Mouse (Mus musculus) MEL (cell line): ENCODE data around the gene Trnt1. TPM values are rescaled to one million over a fixed set of nuclear protein-coding genes. Genes with fewer than 3 reads are reported as not detected.

ENCODE experiments used
- DNase-seq: peaks from one replicate; pipeline ENCODE4 v3.0.0; 2011; ENCODE audit warnings: low read depth, low spot score
- H3K27ac ChIP-seq: 2 replicates; pipeline ENCODE4 v1.5.1; 2012; ENCODE audit warnings: low read depth, mild to moderate bottlenecking, control low read depth, low read length, moderate library complexity; ENCODE audit not compliant: control insufficient read depth
- H3K27me3 ChIP-seq, 2 experiments: fragments of 150-350 bp in 1 of 2; sonication (generic) in 1 of 2; 2 replicates each; pipeline ENCODE4 v1.6.1; 2012; ENCODE audit warnings: low read length in 2 of 2, mild to moderate bottlenecking in 2 of 2, improper control_type of control experiment in 1 of 2, moderate library complexity in 1 of 2; ENCODE audit not compliant: insufficient read depth in 2 of 2, control insufficient read depth in 1 of 2
- H3K36me3 ChIP-seq, 2 experiments: 2 replicates each; pipeline ENCODE4 v1.6.1; 2012 to 2014; ENCODE audit warnings: low read length in 2 of 2, improper control_type of control experiment in 1 of 2, inconsistent platforms in 1 of 2, mild to moderate bottlenecking in 1 of 2; ENCODE audit not compliant: insufficient read depth in 2 of 2, control insufficient read depth in 1 of 2
- H3K4me1 ChIP-seq, 2 experiments: fragments of 150-350 bp in 1 of 2; sonication (generic) in 1 of 2; 2 replicates each; pipeline ENCODE4 v1.6.1; 2012; ENCODE audit warnings: low read length in 2 of 2, improper control_type of control experiment in 1 of 2, mild to moderate bottlenecking in 1 of 2; ENCODE audit not compliant: insufficient read depth in 2 of 2, control insufficient read depth in 1 of 2
- H3K4me3 ChIP-seq, 2 experiments: fragments of 150-350 bp in 1 of 2; sonication (generic) in 1 of 2; 2 replicates each; pipeline ENCODE4 v1.5.1; 2012; ENCODE audit warnings: low read depth in 2 of 2, low read length in 2 of 2, mild to moderate bottlenecking in 2 of 2, moderate library complexity in 2 of 2, control low read depth in 1 of 2, improper control_type of control experiment in 1 of 2; ENCODE audit not compliant: control insufficient read depth in 1 of 2, insufficient read depth in 1 of 2
- H3K79me2 ChIP-seq: 2 replicates; pipeline ENCODE4 v1.6.1; 2012; ENCODE audit warnings: mild to moderate bottlenecking, low read length, moderate library complexity; ENCODE audit not compliant: control insufficient read depth, poor library complexity, insufficient read depth
- H3K9ac ChIP-seq: 2 replicates; pipeline ENCODE4 v1.6.1; 2012; ENCODE audit warnings: low read depth, mild to moderate bottlenecking, control low read depth, low read length, moderate library complexity; ENCODE audit not compliant: control insufficient read depth, poor library complexity, severe bottlenecking
- H3K9me3 ChIP-seq: fragments of 150-350 bp; sonication (generic); replicated peaks from 2 replicates; pipeline ENCODE4 v1.6.1; 2012; ENCODE audit warnings: mild to moderate bottlenecking, low read length, improper control_type of control experiment, moderate library complexity; ENCODE audit not compliant: insufficient read depth
- BHLHE40 ChIP-seq: IDR thresholded peaks from 2 replicates; pipeline ENCODE4 v1.6.1; 2012; ENCODE audit warnings: low read depth, mild to moderate bottlenecking, inconsistent platforms, low read length, improper control_type of control experiment, borderline replicate concordance
- CHD1 ChIP-seq: IDR thresholded peaks from 2 replicates; pipeline ENCODE4 v1.6.1; 2012; ENCODE audit warnings: low read depth, mild to moderate bottlenecking, inconsistent platforms, low read length, improper control_type of control experiment
- CTCF ChIP-seq, 3 experiments: IDR thresholded peaks in 2 of 3; conservative IDR thresholded peaks in 1 of 3; 2 replicates each; pipeline ENCODE4 v1.5.1; 2011 to 2012; ENCODE audit warnings: low read length in 3 of 3, low read depth in 2 of 3, mild to moderate bottlenecking in 2 of 3, improper control_type of control experiment in 1 of 3, inconsistent platforms in 1 of 3, mixed read lengths in 1 of 3, moderate library complexity in 1 of 3; ENCODE audit not compliant: control insufficient read depth in 1 of 3, insufficient read depth in 1 of 3, poor library complexity in 1 of 3, severe bottlenecking in 1 of 3
- E2F4 ChIP-seq: IDR thresholded peaks from 2 replicates; pipeline ENCODE4 v1.6.1; 2011; ENCODE audit warnings: low read depth, low read length, improper control_type of control experiment, borderline replicate concordance
- EP300 ChIP-seq, 2 experiments: IDR thresholded peaks; 2 replicates each; pipeline ENCODE4 v1.6.1; 2011; ENCODE audit warnings: improper control_type of control experiment in 2 of 2, low read length in 2 of 2, low read depth in 1 of 2, mild to moderate bottlenecking in 1 of 2
- ETS1 ChIP-seq: IDR thresholded peaks from 2 replicates; pipeline ENCODE4 v1.6.1; 2012; ENCODE audit warnings: low read depth, mild to moderate bottlenecking, inconsistent platforms, low read length, improper control_type of control experiment, moderate library complexity
- GABPA ChIP-seq: IDR thresholded peaks from 2 replicates; pipeline ENCODE4 v1.6.1; 2012; ENCODE audit warnings: low read depth, mild to moderate bottlenecking, inconsistent platforms, low read length, improper control_type of control experiment, moderate library complexity
- GATA1 ChIP-seq: IDR thresholded peaks from 2 replicates; pipeline ENCODE4 v1.6.1; 2011; ENCODE audit warnings: low read depth, low read length, improper control_type of control experiment
- KAT2A ChIP-seq: conservative IDR thresholded peaks from 2 replicates; pipeline ENCODE4 v1.6.1; 2012; ENCODE audit warnings: low read depth, low read length, improper control_type of control experiment, inconsistent platforms
- MAZ ChIP-seq: IDR thresholded peaks from 2 replicates; pipeline ENCODE4 v1.6.1; 2012; ENCODE audit warnings: low read depth, mild to moderate bottlenecking, inconsistent platforms, low read length, improper control_type of control experiment
- MEF2A ChIP-seq: IDR thresholded peaks from 2 replicates; pipeline ENCODE4 v1.6.1; 2014; ENCODE audit warnings: low read depth, mild to moderate bottlenecking, inconsistent platforms, low read length, improper control_type of control experiment; ENCODE audit not compliant: poor library complexity, insufficient replicate concordance, severe bottlenecking; ENCODE audit errors: extremely low read depth
- MXI1 ChIP-seq: IDR thresholded peaks from 2 replicates; pipeline ENCODE4 v1.6.1; 2011; ENCODE audit warnings: mild to moderate bottlenecking, low read depth, low read length, improper control_type of control experiment
- MYB ChIP-seq: IDR thresholded peaks from 2 replicates; pipeline ENCODE4 v1.6.1; 2011; ENCODE audit warnings: mild to moderate bottlenecking, low read depth, low read length, improper control_type of control experiment
- MYC ChIP-seq: IDR thresholded peaks from 2 replicates; pipeline ENCODE4 v1.6.1; 2011; ENCODE audit warnings: low read depth, mild to moderate bottlenecking, low read length, improper control_type of control experiment, moderate library complexity
- NELFE ChIP-seq: IDR thresholded peaks from 2 replicates; pipeline ENCODE4 v1.6.1; 2011; ENCODE audit warnings: low read depth, low read length, improper control_type of control experiment
- NRF1 ChIP-seq: IDR thresholded peaks from 2 replicates; pipeline ENCODE4 v1.6.1; 2014; ENCODE audit warnings: low read depth, mild to moderate bottlenecking, inconsistent platforms, low read length, improper control_type of control experiment, moderate library complexity; ENCODE audit not compliant: poor library complexity, insufficient read depth, severe bottlenecking
- POLR2AphosphoS2 ChIP-seq: IDR thresholded peaks from 2 replicates; pipeline ENCODE4 v1.6.1; 2011; ENCODE audit warnings: low read length, improper control_type of control experiment
- RAD21 ChIP-seq: IDR thresholded peaks from 2 replicates; pipeline ENCODE4 v1.6.1; 2011; ENCODE audit warnings: mild to moderate bottlenecking, low read depth, low read length, improper control_type of control experiment
- RCOR1 ChIP-seq: IDR thresholded peaks from 2 replicates; pipeline ENCODE4 v1.6.1; 2012; ENCODE audit warnings: low read depth, mild to moderate bottlenecking, inconsistent platforms, low read length, improper control_type of control experiment
- SIN3A ChIP-seq: IDR thresholded peaks from 2 replicates; pipeline ENCODE4 v1.6.1; 2012; ENCODE audit warnings: low read length, improper control_type of control experiment, inconsistent platforms
- USF1 ChIP-seq: IDR thresholded peaks from 2 replicates; pipeline ENCODE4 v1.6.1; 2014; ENCODE audit warnings: low read depth, mild to moderate bottlenecking, inconsistent platforms, low read length, improper control_type of control experiment, moderate library complexity
- USF2 ChIP-seq, 2 experiments: IDR thresholded peaks; 2 replicates each; pipeline ENCODE4 v1.6.1; 2011 to 2012; ENCODE audit warnings: improper control_type of control experiment in 2 of 2, low read length in 2 of 2, borderline replicate concordance in 1 of 2, inconsistent platforms in 1 of 2, low read depth in 1 of 2, mild to moderate bottlenecking in 1 of 2; ENCODE audit not compliant: insufficient read depth in 1 of 2
- ZKSCAN1 ChIP-seq: IDR thresholded peaks from 2 replicates; pipeline ENCODE4 v1.6.1; 2012; ENCODE audit warnings: low read depth, mild to moderate bottlenecking, inconsistent platforms, low read length, improper control_type of control experiment, moderate library complexity
- ZMIZ1 ChIP-seq: IDR thresholded peaks from 2 replicates; pipeline ENCODE4 v1.6.1; 2012; ENCODE audit warnings: low read depth, mild to moderate bottlenecking, inconsistent platforms, low read length, improper control_type of control experiment, moderate library complexity
- ZNF384 ChIP-seq: IDR thresholded peaks from 2 replicates; pipeline ENCODE4 v1.6.1; 2012; ENCODE audit warnings: low read depth, mild to moderate bottlenecking, inconsistent platforms, low read length, improper control_type of control experiment
- polyA plus RNA-seq, 2 experiments: library from polyadenylated mRNA; stranded (reverse) in 1 of 2; unstranded in 1 of 2; fragments of >175 nt in 1 of 2; fragments of >200 nt in 1 of 2; gene quantifications; 2 replicates each; pipeline versions ENCODE4 v1.2.1 to v1.2.4; 2012; ENCODE audit warnings: low replicate concordance in 2 of 2, low read depth in 1 of 2; ENCODE audit not compliant: insufficient read length in 2 of 2, insufficient read depth in 1 of 2, missing spikeins in 1 of 2
- total RNA-seq: library from RNA; depleted of rRNA; stranded (reverse); fragments of 300-350 nt; gene quantifications from 2 replicates; pipeline ENCODE4 v1.2.3, GENCODE M21; 2012

Gene Trnt1
- total and polyA plus RNA-seq, 3 experiments, result 63.9 to 131 (median 87.1) TPM

GRCm38 (mm10) chr6:106809161-106809560 lies 40.2 kb downstream of the Trnt1 start:
- TF ChIP-seq MXI1 (no peak), ETS1 (no peak), GATA1 (no peak), NRF1 (no peak), USF1 (no peak), RCOR1 (no peak), CHD1 (no peak), ZNF384 (no peak), GABPA (no peak), RAD21 (no peak), MYC (no peak), EP300 (IDR thresholded peaks at IDR 0.05; ENCODE audit: low read depth in 1 of 2, low read length in 2 of 2) (no peak)
- TF ChIP-seq, all 39 proteins: peak for 0
- Histone ChIP-seq H3K9me3 (no peaks in the 10 kb centered on the region), H3K79me2 (no peaks in the 10 kb centered on the region), H3K27ac (no peak overlapping the region), H3K4me1 (no peaks in the 10 kb centered on the region), H3K36me3 (no peaks in the 10 kb centered on the region), H3K27me3 (peaks cover 3% of the 10 kb centered on the region in 2 experiments), H3K4me3 (no peak overlapping the region), H3K9ac (no peak overlapping the region)
- no peak for DNase-seq

GRCm38 (mm10) chr6:106810686-106811085 lies 41.8 kb downstream of the Trnt1 start:
- Histone ChIP-seq H3K4me1 (no peaks in the 10 kb centered on the region), H3K9me3 (no peaks in the 10 kb centered on the region), H3K9ac (no peak overlapping the region), H3K27ac (no peak overlapping the region)
- TF ChIP-seq ETS1 (no peak), USF1 (no peak), CTCF (IDR thresholded peaks at IDR 0.05 in 2 of 3, conservative IDR thresholded peaks at IDR 0.05 in 1 of 3; ENCODE audit: control insufficient read depth in 1 of 3, insufficient read depth in 1 of 3, low read depth in 2 of 3, low read length in 3 of 3, poor library complexity in 1 of 3, severe bottlenecking in 1 of 3) (no peak), EP300 (IDR thresholded peaks at IDR 0.05; ENCODE audit: low read depth in 1 of 2, low read length in 2 of 2) (no peak), NELFE (no peak), MAZ (no peak), NRF1 (no peak), BHLHE40 (no peak), USF2 (IDR thresholded peaks at IDR 0.05; ENCODE audit: borderline replicate concordance in 1 of 2, insufficient read depth in 1 of 2, low read depth in 1 of 2, low read length in 2 of 2) (no peak), E2F4 (no peak), GATA1 (no peak), SIN3A (no peak), MYB (no peak), ZKSCAN1 (no peak), KAT2A (no peak), RAD21 (no peak), MEF2A (no peak), ZMIZ1 (no peak), POLR2AphosphoS2 (no peak), RCOR1 (no peak)
- TF ChIP-seq, all 39 proteins: peak for 0
- no peak overlapping the region for H3K4me3 ChIP-seq
- DNase-seq, result no peak
- peaks cover 3% of the 10 kb centered on the region in 2 experiments for H3K27me3 ChIP-seq
- no peaks in the 10 kb centered on the region for H3K79me2 ChIP-seq
- H3K36me3 ChIP-seq, result no peaks in the 10 kb centered on the region
